Mouse (Mus musculus) adipocyte (in vitro differentiated cells): ENCODE data around the gene Bcl2l10.

Experiments used
- DNase-seq: peaks from one replicate; pipeline ENCODE4 v3.0.0-alpha.2; 2016; ENCODE audit warnings: low spot score

Bcl2l10 gene

DNA sequence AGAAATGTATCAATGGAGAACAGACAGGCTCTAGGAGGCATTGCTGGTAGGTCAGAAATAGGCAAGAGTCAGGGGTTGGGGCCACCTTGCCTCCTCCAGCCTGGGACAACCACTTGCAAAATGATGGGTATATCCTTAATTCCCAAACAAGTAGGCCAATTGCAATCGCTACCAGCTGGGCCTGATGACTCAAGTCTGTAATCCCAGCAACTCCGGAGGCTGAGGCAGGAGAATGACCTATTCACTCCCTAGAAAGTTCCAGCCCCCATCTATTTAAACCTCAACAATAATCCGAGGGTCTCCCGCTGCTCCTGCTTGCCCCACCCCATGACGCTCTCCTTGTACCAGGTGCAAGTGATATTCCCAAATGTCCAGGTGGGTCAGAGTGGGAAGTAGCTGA, at the start of gene Bcl2l10:
Bcl2l10 (plus strand) TSS at position 301 of the 400 bp plus-strand sequence.
- DNase-seq = no peak

DNA sequence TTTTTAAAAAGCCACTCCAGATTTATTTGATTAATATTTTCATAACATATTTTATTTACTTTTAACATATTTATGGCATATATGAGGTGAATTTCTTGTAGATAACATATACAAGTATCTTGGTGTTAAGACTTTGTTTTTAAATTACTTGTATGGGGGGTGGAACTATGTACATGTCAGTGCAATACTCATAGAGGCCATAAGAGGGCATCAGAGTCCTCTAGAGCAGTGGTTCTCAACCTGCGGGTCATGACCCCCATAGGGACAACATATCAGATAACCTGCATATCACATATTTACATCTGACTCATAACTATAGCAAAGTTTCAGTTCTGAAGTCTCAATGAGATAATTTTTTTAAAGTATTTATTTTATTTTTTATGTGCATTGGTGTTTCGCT, 48.2 kb upstream of the Bcl2l10 start:
- DNase-seq = peak; percentile 54

DNA sequence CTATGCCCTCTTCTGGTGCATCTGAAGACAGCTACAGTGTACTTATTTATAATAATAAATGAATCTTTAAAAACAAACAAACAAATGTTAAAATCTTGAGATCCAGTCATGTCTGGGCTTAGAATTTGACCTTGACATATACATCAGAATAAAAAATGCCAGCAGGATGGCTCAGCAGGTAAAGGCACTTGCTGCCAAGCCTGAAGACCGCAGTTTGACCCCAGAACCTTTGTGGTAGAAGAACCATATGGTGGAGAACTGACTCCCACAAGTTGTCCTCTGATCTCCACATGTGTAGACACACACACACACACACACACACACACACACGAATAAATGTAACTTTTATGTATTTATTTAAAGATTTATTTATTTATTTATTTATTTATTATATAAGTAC, 44.5 kb upstream of the Bcl2l10 start:
- no peak for DNase-seq

- no peak for DNase-seq
These were observed 43.8 kb upstream of the Bcl2l10 start for GRCm38 (mm10) chr9:75303701-75304261.

- no peak for DNase-seq
These were observed 43.3 kb upstream of the Bcl2l10 start for GRCm38 (mm10) chr9:75304286-75304685.

DNA sequence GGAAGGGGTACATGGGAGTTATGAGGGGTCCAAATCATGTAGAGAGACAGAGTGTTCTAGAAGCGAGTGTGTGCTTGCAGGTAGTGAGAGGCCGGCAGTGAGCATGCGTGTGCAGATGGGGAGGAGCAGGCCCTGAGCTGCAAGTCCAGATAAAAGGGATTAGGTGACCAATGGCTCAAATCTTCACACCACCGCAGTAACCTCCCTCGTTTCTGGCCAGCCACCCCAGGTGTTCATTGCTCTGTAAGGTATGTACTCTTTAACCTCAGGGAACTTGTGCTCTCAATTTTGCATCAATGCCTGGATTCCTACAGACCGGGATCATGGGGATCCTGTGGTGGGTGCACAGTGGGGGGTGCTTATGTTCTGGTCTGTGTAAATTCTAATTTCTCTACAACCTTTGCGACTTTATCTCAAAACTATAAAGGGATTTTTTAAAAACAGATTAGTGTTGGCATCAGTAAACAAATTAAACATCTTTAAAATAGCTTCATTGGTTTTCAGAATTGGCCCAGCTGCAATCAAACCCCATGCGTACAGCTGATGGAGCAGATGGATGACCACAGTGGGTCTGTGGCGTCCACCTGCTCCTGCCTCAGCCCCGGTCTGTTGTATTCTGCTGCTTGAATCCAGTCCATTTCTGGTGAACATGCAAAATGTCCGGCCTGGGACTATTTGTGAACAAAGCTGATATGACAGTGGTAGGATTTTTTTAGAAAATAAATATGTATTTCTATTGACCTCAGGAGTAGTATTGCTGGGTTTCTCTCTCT, 41.2 kb upstream of the Bcl2l10 start, which contains the start of gene Gnb5:
Gnb5 (plus strand) TSS at position 163 of the 773 bp plus-strand sequence.
- DNase-seq = no peak

DNA sequence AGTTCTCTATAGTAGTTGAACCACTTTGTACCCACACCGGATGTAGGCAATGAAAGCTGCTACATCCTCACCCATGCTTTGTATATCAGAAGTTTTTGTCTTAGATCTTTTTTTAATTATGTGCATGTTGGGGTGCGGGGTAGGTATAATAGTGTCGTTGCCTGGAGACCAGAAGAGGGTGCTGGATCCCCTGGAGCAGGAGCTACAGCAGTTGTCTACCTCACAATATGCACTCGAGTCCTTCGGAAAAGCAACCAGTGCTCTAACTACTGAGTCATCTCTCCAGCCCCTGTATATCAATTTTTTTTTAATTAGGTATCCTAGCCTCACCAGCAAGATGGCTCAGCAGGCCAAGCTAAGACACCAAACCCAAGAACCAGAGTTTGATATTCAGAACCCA, 40.5 kb upstream of the Bcl2l10 start:
- DNase-seq = no peak

- no peak for DNase-seq
These were observed 38.9 kb upstream of the Bcl2l10 start for GRCm38 (mm10) chr9:75308621-75309020.

DNA sequence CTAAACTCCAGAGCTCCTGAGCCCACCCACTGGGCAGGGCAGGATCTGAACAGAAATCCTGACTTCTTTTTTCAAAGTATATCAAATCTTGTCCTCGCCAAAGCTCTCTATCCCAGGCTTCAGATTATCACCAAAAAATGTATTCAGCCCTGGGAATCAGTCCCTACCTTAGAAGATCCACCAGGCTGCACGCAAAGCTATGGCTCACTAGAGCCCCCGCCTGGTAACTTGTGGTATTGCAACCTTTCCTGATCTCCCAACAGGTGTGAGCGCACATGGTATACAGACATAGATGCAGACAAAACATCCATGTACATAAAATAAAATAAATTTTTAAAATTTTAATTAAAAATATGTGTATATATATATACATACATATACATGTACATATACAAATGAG, 35.5 kb upstream of the Bcl2l10 start:
- peak; percentile 78 for DNase-seq

DNA sequence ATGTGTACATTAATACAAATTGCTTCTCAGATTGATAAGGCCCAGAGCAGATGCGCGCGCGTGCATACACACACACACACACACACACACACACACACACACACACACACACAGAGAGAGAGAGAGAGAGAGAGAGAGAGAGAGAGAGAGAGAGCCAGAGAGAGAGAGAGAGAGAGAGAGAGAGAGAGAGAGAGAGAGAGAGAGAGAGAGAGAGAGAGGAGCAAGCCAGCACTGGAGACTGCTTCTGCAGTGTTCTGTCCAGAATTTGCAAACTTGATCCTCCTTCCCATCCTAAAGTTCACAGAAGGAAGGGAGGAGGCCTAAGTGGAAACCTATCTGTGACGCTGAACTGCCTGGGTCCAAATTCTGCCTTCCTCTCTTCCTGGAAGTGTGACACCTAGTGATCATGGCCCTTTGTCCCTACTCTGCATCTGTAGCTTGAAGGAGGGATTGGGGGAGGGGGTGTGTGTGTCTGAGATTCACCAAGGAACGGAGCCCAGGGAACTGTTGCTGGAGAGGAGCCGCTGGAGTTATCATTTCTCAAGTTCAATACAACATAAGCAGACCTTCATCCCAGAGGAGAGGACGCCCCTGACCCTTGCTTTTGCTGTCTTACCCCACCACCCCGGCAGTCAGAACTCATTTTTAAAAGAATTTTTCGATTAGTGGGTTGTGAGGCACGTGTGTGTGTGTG, 34.3 kb upstream of the Bcl2l10 start:
- DNase-seq = peak; percentile 60

DNA sequence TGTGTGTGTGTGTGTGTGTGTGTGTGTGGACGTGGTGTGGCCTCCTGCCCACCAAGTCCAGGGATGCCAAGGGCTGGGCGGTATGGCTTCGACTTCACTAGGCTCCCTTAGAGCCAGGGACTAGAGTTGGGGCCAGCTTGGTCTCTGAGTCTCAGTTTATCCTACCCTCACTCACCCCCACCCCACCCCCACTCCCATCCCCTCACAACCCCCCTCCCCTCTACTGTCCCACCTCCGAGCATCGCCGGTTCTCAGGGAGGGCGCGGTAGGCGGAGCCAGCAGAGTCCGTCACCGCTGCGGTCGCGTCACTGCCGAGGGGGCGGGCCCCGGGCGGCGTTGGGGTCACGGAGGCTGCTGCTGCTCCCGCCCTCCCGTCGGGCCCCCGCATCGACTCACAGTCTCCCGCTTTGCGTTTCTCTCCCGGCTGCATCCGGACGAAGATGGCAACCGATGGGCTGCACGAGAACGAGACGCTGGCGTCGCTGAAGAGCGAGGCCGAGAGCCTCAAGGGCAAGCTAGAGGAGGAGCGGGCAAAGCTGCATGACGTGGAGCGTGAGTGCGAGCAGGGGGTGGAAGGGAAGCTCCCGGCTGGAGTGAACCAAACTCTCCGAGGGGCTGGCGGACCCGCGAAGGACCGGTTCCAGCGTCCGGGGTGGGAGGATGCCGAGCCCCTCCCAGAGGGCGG, 33.6 kb upstream of the Bcl2l10 start:
- peak; percentile 47 for DNase-seq

- peak; percentile 20 for DNase-seq
These were observed 32.9 kb upstream of the Bcl2l10 start for GRCm38 (mm10) chr9:75314517-75315105.

- DNase-seq = no peak
These were observed 32.3 kb upstream of the Bcl2l10 start for GRCm38 (mm10) chr9:75315238-75315637.

GRCm38 (mm10) chr9:75316771-75317170, 30.8 kb upstream of the Bcl2l10 start:
- no peak for DNase-seq

GRCm38 (mm10) chr9:75318196-75318595, 29.4 kb upstream of the Bcl2l10 start:
- DNase-seq = no peak

- DNase-seq = no peak
These were observed 28.2 kb upstream of the Bcl2l10 start for GRCm38 (mm10) chr9:75319365-75319764.

DNA sequence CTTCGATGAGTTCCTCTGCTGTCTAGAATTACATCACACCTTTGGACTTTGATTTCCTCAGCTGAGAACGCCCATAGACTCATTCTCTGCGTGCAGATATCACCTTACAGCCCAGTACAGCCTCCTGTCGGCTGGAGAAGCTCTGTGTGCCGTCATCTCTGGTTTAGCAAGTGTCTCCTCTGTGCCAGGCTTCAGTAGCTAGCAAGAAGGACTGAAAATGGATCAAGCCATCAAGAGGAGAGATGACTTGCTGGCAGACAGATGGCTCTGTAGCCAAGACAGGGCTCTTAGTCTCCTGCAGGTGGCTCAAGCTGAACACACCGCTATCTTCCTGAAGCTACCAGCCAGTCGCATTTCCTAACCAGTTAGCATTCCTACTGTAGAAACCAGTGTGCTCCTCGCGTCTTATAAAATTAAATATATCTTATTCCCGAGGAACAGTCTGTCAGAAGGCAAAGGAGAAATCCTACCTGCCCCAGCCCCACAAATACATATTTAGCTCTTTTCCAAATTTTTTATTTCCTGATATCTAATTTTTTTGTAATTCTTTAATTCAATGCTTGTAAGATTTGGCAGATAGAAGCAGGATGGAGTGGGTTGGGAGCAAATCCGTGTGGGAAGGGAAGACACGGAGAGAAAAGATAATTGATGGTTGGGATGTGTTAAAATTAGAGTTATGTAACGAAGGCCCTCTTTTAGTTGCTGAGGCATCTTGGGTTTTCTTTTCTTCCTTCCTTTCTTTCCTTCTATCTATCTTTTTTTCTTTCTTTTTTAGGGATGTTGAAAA, 25.3 kb upstream of the Bcl2l10 start:
- DNase-seq = no peak

DNA sequence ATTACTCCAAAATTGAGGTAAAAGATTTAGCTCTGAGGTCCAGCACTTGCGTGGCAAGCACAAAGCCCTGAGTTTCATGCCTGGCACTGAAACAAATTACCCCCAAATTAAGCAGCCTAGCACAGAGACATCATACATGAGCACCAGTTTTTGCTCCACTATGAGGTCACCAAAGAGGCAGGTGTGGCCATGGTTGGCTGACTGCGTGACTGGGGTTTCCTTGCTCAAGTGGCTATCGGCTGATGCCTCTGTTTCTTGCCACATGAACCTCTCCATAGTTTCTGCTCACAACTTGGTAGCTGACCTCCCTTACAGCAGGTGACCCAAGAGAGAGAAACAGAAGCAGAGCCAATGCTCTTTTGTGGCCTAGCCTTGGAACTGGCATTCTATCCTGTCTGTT, 19.5 kb upstream of the Bcl2l10 start:
- DNase-seq = no peak

DNA sequence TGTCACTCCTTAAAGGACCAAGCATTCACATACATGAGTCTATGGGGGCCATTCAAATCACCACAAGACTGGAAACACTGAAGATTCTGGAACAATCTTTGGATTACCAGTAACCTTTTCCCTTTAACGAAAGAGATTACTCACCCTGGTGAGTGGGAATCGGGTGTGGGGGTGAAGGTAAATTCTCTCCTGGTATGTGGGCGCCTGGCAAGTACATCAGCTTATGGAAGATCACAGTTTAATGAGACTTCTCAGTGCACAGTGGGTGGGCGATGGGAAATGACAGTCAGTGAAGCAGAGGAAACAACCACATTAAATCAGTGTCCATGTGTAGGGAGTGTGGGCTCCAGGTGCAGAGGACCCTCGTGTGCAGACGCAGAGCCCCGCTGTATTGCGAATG, 16.7 kb upstream of the Bcl2l10 start:
- no peak for DNase-seq

GRCm38 (mm10) chr9:75334440-75334839, 13.1 kb upstream of the Bcl2l10 start:
- DNase-seq = no peak

- DNase-seq = no peak
These were observed 9.5 kb upstream of the Bcl2l10 start for GRCm38 (mm10) chr9:75338016-75338415.
